Mouse (Mus musculus) C2C12 (cell line): Measurements from ENCODE around the gene Omp. TPM values are rescaled to one million over a fixed set of nuclear protein-coding genes. Genes with fewer than 3 reads are reported as not detected.

ENCODE experiments used
- H3K27me3 ChIP-seq: one replicate; pipeline ENCODE4 v1.6.1; 2011; ENCODE audit not compliant: control insufficient read depth, insufficient read depth, insufficient read length
- H3K36me3 ChIP-seq: one replicate; pipeline ENCODE4 v1.6.1; 2011; ENCODE audit not compliant: control insufficient read depth, insufficient read depth
- H3K4me3 ChIP-seq: one replicate; pipeline ENCODE4 v1.5.1; 2011; ENCODE audit warnings: mild to moderate bottlenecking, control low read depth; ENCODE audit not compliant: poor library complexity, insufficient read depth, severe bottlenecking
- H3K79me2 ChIP-seq: one replicate; pipeline ENCODE4 v1.6.1; 2011; ENCODE audit not compliant: control insufficient read depth, insufficient read depth
- H3K79me3 ChIP-seq: one replicate; pipeline ENCODE4 v1.6.1; 2011; ENCODE audit warnings: low read depth, control low read depth
- H3ac ChIP-seq: one replicate; pipeline ENCODE3; 2011; ENCODE audit warnings: low read depth; ENCODE audit not compliant: control insufficient read depth, insufficient read length
- CEBPB ChIP-seq: IDR thresholded peaks from one replicate; pipeline ENCODE4 v1.6.1; 2011; ENCODE audit warnings: low read depth, mild to moderate bottlenecking, control low read depth, moderate library complexity
- CTCF ChIP-seq: IDR thresholded peaks from one replicate; pipeline ENCODE4 v1.5.1; 2011; ENCODE audit not compliant: control insufficient read depth, insufficient read depth, insufficient read length
- FOSL1 ChIP-seq: IDR thresholded peaks from one replicate; pipeline ENCODE4 v1.8.0; 2011; ENCODE audit warnings: mild to moderate bottlenecking, low read length; ENCODE audit not compliant: poor library complexity, insufficient read depth, severe bottlenecking
- MAX ChIP-seq: IDR thresholded peaks from one replicate; pipeline ENCODE4 v1.6.1; 2011; ENCODE audit warnings: mild to moderate bottlenecking, control low read depth
- MYOD1 ChIP-seq: IDR thresholded peaks from one replicate; pipeline ENCODE4 v1.6.1; 2011; ENCODE audit warnings: low read depth; ENCODE audit not compliant: control insufficient read depth, insufficient read length
- MYOG ChIP-seq: IDR thresholded peaks from one replicate; pipeline ENCODE4 v1.6.1; 2011; ENCODE audit not compliant: control insufficient read depth, insufficient read length; ENCODE audit errors: extremely low read depth
- USF1 ChIP-seq: IDR thresholded peaks from one replicate; pipeline ENCODE4 v1.6.1; 2011; ENCODE audit warnings: low read depth, mild to moderate bottlenecking, control low read depth, moderate library complexity
- polyA plus RNA-seq: library from polyadenylated mRNA; unstranded; fragments of >200 nt; fragmentation: generic; extraction: Trizol; gene quantifications from one replicate; pipeline ENCODE4 v1.2.1, GENCODE M21; 2012; ENCODE audit warnings: missing spikeins

Gene Omp
- polyA plus RNA-seq, 1 experiment: 0.40 TPM

- peak; percentile 43 for TF ChIP-seq CTCF
- TF ChIP-seq USF1: no peak
- Histone ChIP-seq H3K79me3 (no peaks in the 10 kb centered on the region), H3K36me3 (no peaks in the 10 kb centered on the region), H3K27me3 (no peaks in the 10 kb centered on the region), H3K79me2 (no peaks in the 10 kb centered on the region), H3K4me3 (no peak overlapping the region), H3ac (no peak overlapping the region)
Measured at GRCm38 (mm10) chr7:98155546-98156279, 10.4 kb upstream of the Omp start.

GRCm38 (mm10) chr7:98153892-98154291 lies 8.6 kb upstream of the Omp start:
- H3K79me2 ChIP-seq: no peaks in the 10 kb centered on the region
- H3K27me3 ChIP-seq: no peaks in the 10 kb centered on the region
- H3K79me3 ChIP-seq: no peaks in the 10 kb centered on the region
- no peak overlapping the region for H3K4me3 ChIP-seq
- TF ChIP-seq MYOD1 (no peak), MYOG (no peak), FOSL1 (no peak), USF1 (no peak), MAX (no peak), CTCF (no peak), CEBPB (no peak)
- no peaks in the 10 kb centered on the region for H3K36me3 ChIP-seq
- no peak overlapping the region for H3ac ChIP-seq

- Histone ChIP-seq H3K27me3 (no peaks in the 10 kb centered on the region), H3K36me3 (no peaks in the 10 kb centered on the region), H3K4me3 (no peak overlapping the region), H3ac (no peak overlapping the region), H3K79me3 (no peaks in the 10 kb centered on the region), H3K79me2 (no peaks in the 10 kb centered on the region)
- no peak for TF ChIP-seq MYOD1
- TF ChIP-seq USF1: no peak
- no peak for TF ChIP-seq MAX
- TF ChIP-seq FOSL1: no peak
- no peak for TF ChIP-seq CTCF
- TF ChIP-seq CEBPB: no peak
- TF ChIP-seq MYOG: no peak
Measured at GRCm38 (mm10) chr7:98153345-98153744, 8.0 kb upstream of the Omp start.

- H3K36me3 ChIP-seq: no peaks in the 10 kb centered on the region
- no peak overlapping the region for H3ac ChIP-seq
- H3K79me3 ChIP-seq: no peaks in the 10 kb centered on the region
- TF ChIP-seq MYOG: no peak
- no peak for TF ChIP-seq FOSL1
- no peak for TF ChIP-seq MYOD1
- TF ChIP-seq MAX: no peak
- TF ChIP-seq CTCF: no peak
- TF ChIP-seq CEBPB: no peak
- no peak for TF ChIP-seq USF1
- H3K4me3 ChIP-seq: no peak overlapping the region
- no peaks in the 10 kb centered on the region for H3K79me2 ChIP-seq
- H3K27me3 ChIP-seq: no peaks in the 10 kb centered on the region
Measured at GRCm38 (mm10) chr7:98152400-98152799, 7.1 kb upstream of the Omp start.

GRCm38 (mm10) chr7:98150525-98150924 lies 5.2 kb upstream of the Omp start:
- Histone ChIP-seq H3K27me3 (no peaks in the 10 kb centered on the region), H3K79me2 (no peaks in the 10 kb centered on the region), H3K4me3 (no peak overlapping the region), H3K79me3 (no peaks in the 10 kb centered on the region), H3ac (no peak overlapping the region), H3K36me3 (no peaks in the 10 kb centered on the region)
- TF ChIP-seq MAX (no peak), CEBPB (no peak), MYOG (no peak), FOSL1 (no peak), CTCF (no peak), MYOD1 (no peak), USF1 (no peak)

- no peak overlapping the region for H3ac ChIP-seq
Measured at GRCm38 (mm10) chr7:98149802-98150201, 4.5 kb upstream of the Omp start.

More at GRCm38 (mm10) chr7:98149802-98150201, 4.5 kb upstream of the Omp start:
- no peak for TF ChIP-seq USF1
- TF ChIP-seq MYOG: no peak
- no peak for TF ChIP-seq FOSL1
- TF ChIP-seq CTCF: no peak
- TF ChIP-seq MAX: no peak
- no peak for TF ChIP-seq CEBPB
- no peak for TF ChIP-seq MYOD1
- Histone ChIP-seq H3K79me3 (no peaks in the 10 kb centered on the region), H3K4me3 (no peak overlapping the region), H3K79me2 (no peaks in the 10 kb centered on the region), H3K36me3 (no peaks in the 10 kb centered on the region), H3K27me3 (no peaks in the 10 kb centered on the region)
